Mouse (Mus musculus): ENCODE results near the gene Me3.
"Not testable (repeated sequence)": the region's sequence is repeated elsewhere in the genome, so short reads cannot be mapped to it uniquely, and the experiment has no call there.

The Me3 gene

GRCm38 (mm10) chr7:89730514-89730913, 98.3 kb downstream of the Me3 start:
- DNase-seq (ENCODE audit: low read depth, low spot score): no peak

- not testable (repeated sequence) for DNase-seq (ENCODE audit: low read depth, low spot score)
These were observed 98.9 kb downstream of the Me3 start for GRCm38 (mm10) chr7:89731115-89731514.

- no peak for DNase-seq (ENCODE audit: low read depth, low spot score)
These were observed 116.2 kb downstream of the Me3 start for GRCm38 (mm10) chr7:89748415-89748814.

- DNase-seq (ENCODE audit: low read depth, low spot score): no peak
These were observed 117.0 kb downstream of the Me3 start for GRCm38 (mm10) chr7:89749183-89749582.

- no peak for DNase-seq (ENCODE audit: low read depth, low spot score)
These were observed 134.7 kb downstream of the Me3 start for GRCm38 (mm10) chr7:89766678-89767508.

- no peak for DNase-seq (ENCODE audit: low read depth, low spot score)
These were observed 137.1 kb downstream of the Me3 start for GRCm38 (mm10) chr7:89769106-89769896.

GRCm38 (mm10) chr7:89770021-89770420, 137.8 kb downstream of the Me3 start:
- DNase-seq (ENCODE audit: low read depth, low spot score): no peak

- no peak for DNase-seq (ENCODE audit: low read depth, low spot score)
These were observed 140.7 kb downstream of the Me3 start for GRCm38 (mm10) chr7:89772906-89773305.

GRCm38 (mm10) chr7:89773352-89773921, 141.2 kb downstream of the Me3 start:
- no peak for DNase-seq (ENCODE audit: low read depth, low spot score)

- DNase-seq (ENCODE audit: low read depth, low spot score): no peak
These were observed 141.7 kb downstream of the Me3 start for GRCm38 (mm10) chr7:89773926-89774325.

GRCm38 (mm10) chr7:89775848-89776247, 143.7 kb downstream of the Me3 start:
- no peak for DNase-seq (ENCODE audit: low read depth, low spot score)

GRCm38 (mm10) chr7:89781391-89781790, 149.2 kb downstream of the Me3 start:
- DNase-seq (ENCODE audit: low read depth, low spot score): no peak

- DNase-seq (ENCODE audit: low read depth, low spot score): no peak
These were observed 155.5 kb downstream of the Me3 start for GRCm38 (mm10) chr7:89787735-89788134.

- no peak for DNase-seq (ENCODE audit: low read depth, low spot score)
These were observed 160.4 kb downstream of the Me3 start for GRCm38 (mm10) chr7:89792576-89792975.

GRCm38 (mm10) chr7:89795366-89795765, 163.2 kb downstream of the Me3 start:
- DNase-seq (ENCODE audit: low read depth, low spot score): no peak

GRCm38 (mm10) chr7:89796351-89796801, 164.2 kb downstream of the Me3 start:
- no peak for DNase-seq (ENCODE audit: low read depth, low spot score)

- DNase-seq (ENCODE audit: low read depth, low spot score): no peak
These were observed 166.3 kb downstream of the Me3 start for GRCm38 (mm10) chr7:89798358-89799020.

GRCm38 (mm10) chr7:89802447-89802846, 170.3 kb downstream of the Me3 start:
- no peak for DNase-seq (ENCODE audit: low read depth, low spot score)

GRCm38 (mm10) chr7:89803966-89804365, 171.8 kb downstream of the Me3 start:
- no peak for DNase-seq (ENCODE audit: low read depth, low spot score)

- no peak for DNase-seq (ENCODE audit: low read depth, low spot score)
These were observed 177.2 kb downstream of the Me3 start for GRCm38 (mm10) chr7:89809400-89809799.

- DNase-seq (ENCODE audit: low read depth, low spot score): no peak
These were observed 196.4 kb downstream of the Me3 start for GRCm38 (mm10) chr7:89828436-89829065.

All from c-Kit-negative CD71-positive TER-119-positive erythroid progenitor cells, embryonic 14.5 days (primary cell).